Comparison of ENCODE assay signal across 27 mouse cellular contexts in the genomic region with DNA sequence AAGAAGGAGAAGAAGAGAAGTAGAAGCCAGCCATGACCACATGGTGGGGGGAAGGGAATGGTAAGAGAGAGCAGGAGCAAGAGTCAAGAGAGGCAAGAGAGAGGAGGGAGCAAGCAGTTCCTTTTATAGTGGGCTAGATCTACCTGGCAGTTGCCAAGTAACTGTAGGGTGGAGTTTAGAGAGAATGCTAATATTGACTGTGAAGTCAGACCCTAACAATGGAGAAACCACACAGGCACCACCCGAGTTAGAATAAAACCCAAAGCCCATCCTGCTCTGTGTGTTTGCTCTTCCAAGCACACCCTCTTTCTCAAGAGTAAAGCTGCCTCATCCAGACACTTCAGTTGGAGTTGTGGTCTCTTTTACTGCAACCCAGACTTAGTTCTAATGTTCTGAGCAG. TPM values are rescaled to one million over a fixed set of nuclear protein-coding genes. Genes with fewer than 3 reads are reported as not detected.
DNase-seq lines count a peak whose midpoint lies in the region; ATAC-seq and TF ChIP-seq lines count a peak whose summit lies in the region.
"Had no signal": no experiment of that assay in that cellular context is flagged by ENCODE, and none has a peak within 500 bp of the region (broad histone marks: within the 10 kb centered on the region; RNA-seq: fewer than 3 reads in every experiment).

No protein-coding gene starts in this region.

- no peak for TF ChIP-seq EP300 in stomach, postnatal 0 days (optimal IDR thresholded peaks at IDR 0.05)

- no peak overlapping the region for H3K4me3 ChIP-seq in embryonic facial prominence, embryonic 14.5 days (ENCODE audit: low read depth, low read length)
- no peak overlapping the region for H3K4me3 ChIP-seq in embryonic facial prominence, embryonic 10.5 days
- no peak overlapping the region for H3K4me3 ChIP-seq in midbrain, embryonic 11.5 days (ENCODE audit: low read depth, low read length)
- H3K4me3 ChIP-seq in midbrain, embryonic 14.5 days (replicated peaks; ENCODE audit: low read depth, low read length): no peak overlapping the region
- no peak overlapping the region for H3K4me3 ChIP-seq in stomach, postnatal 0 days (ENCODE audit: low read depth, low read length)
- H3K4me3 ChIP-seq: embryonic facial prominence, embryonic 13.5 days; forebrain, embryonic 13.5 days; forebrain, embryonic 15.5 days had no signal

- TF ChIP-seq CTCF in stomach, postnatal 0 days (IDR thresholded peaks at IDR 0.05; ENCODE audit: low read depth): no peak

- no peaks in the 10 kb centered on the region for H3K36me3 ChIP-seq in embryonic facial prominence, embryonic 14.5 days (ENCODE audit: control insufficient read depth, insufficient read depth, low read length)
- no peaks in the 10 kb centered on the region for H3K36me3 ChIP-seq in embryonic facial prominence, embryonic 10.5 days (replicated peaks)
- H3K36me3 ChIP-seq in midbrain, embryonic 11.5 days (ENCODE audit: control insufficient read depth, insufficient read depth, low read length): no peaks in the 10 kb centered on the region
- H3K36me3 ChIP-seq in midbrain, embryonic 14.5 days (ENCODE audit: control insufficient read depth, insufficient read depth, low read length): no peaks in the 10 kb centered on the region
- H3K36me3 ChIP-seq in stomach, postnatal 0 days (ENCODE audit: control insufficient read depth, insufficient read depth, low read length): no peaks in the 10 kb centered on the region
- H3K36me3 ChIP-seq: embryonic facial prominence, embryonic 13.5 days; forebrain, embryonic 15.5 days; G1E had no signal

- H3K27me3 ChIP-seq in embryonic facial prominence, embryonic 14.5 days (replicated peaks; ENCODE audit: control insufficient read depth, insufficient read depth, low read length): no peaks in the 10 kb centered on the region
- H3K27me3 ChIP-seq in embryonic facial prominence, embryonic 10.5 days (replicated peaks; ENCODE audit: low read depth, poor library complexity, severe bottlenecking): no peaks in the 10 kb centered on the region
- no peaks in the 10 kb centered on the region for H3K27me3 ChIP-seq in midbrain, embryonic 11.5 days (ENCODE audit: control insufficient read depth, insufficient read depth, low read length)
- H3K27me3 ChIP-seq in midbrain, embryonic 14.5 days (ENCODE audit: control insufficient read depth, insufficient read depth, low read length): no peaks in the 10 kb centered on the region
- no peaks in the 10 kb centered on the region for H3K27me3 ChIP-seq in stomach, postnatal 0 days (ENCODE audit: control insufficient read depth, insufficient read depth, low read length)
- H3K27me3 ChIP-seq: CH12.LX; embryonic facial prominence, embryonic 13.5 days; forebrain, embryonic 13.5 days; forebrain, embryonic 15.5 days had no signal

- H3K4me1 ChIP-seq in embryonic facial prominence, embryonic 14.5 days (ENCODE audit: control insufficient read depth, insufficient read depth, low read length): no peaks in the 10 kb centered on the region
- H3K4me1 ChIP-seq in embryonic facial prominence, embryonic 10.5 days: no peaks in the 10 kb centered on the region
- H3K4me1 ChIP-seq in midbrain, embryonic 11.5 days (ENCODE audit: control insufficient read depth, insufficient read depth, low read length): no peaks in the 10 kb centered on the region
- H3K4me1 ChIP-seq in midbrain, embryonic 14.5 days (ENCODE audit: control insufficient read depth, insufficient read depth, low read length): no peaks in the 10 kb centered on the region
- no peaks in the 10 kb centered on the region for H3K4me1 ChIP-seq in stomach, postnatal 0 days (replicated peaks; ENCODE audit: control insufficient read depth, insufficient read depth)
- H3K4me1 ChIP-seq: embryonic facial prominence, embryonic 13.5 days; forebrain, embryonic 13.5 days; forebrain, embryonic 15.5 days had no signal

- H3K9ac ChIP-seq in embryonic facial prominence, embryonic 14.5 days (ENCODE audit: low read depth, low read length): no peak overlapping the region
- H3K9ac ChIP-seq in midbrain, embryonic 11.5 days (ENCODE audit: low read length): no peak overlapping the region
- no peak overlapping the region for H3K9ac ChIP-seq in midbrain, embryonic 14.5 days (replicated peaks; ENCODE audit: low read length)
- H3K9ac ChIP-seq in stomach, postnatal 0 days (ENCODE audit: low read length): no peak overlapping the region
- H3K9ac ChIP-seq: embryonic facial prominence, embryonic 13.5 days; forebrain, embryonic 13.5 days; forebrain, embryonic 15.5 days; forebrain, postnatal 0 days had no signal

- ATAC-seq in embryonic facial prominence, embryonic 14.5 days (ENCODE audit: low read depth): no peak
- no peak for ATAC-seq in midbrain, embryonic 11.5 days (ENCODE audit: low FRiP score)
- ATAC-seq in midbrain, embryonic 14.5 days (ENCODE audit: low FRiP score, low TSS enrichment): no peak
- ATAC-seq in stomach, postnatal 0 days (ENCODE audit: low FRiP score, low TSS enrichment): peak; percentile 21; the same call in 1 of the 2 replicates
- ATAC-seq: activated CD4-positive, CD25-positive, alpha-beta regulatory T cell, adult 4 months; CD4-positive, CD25-positive, alpha-beta regulatory T cell, adult 4 months; forebrain, embryonic 13.5 days; forebrain, embryonic 15.5 days; forebrain, postnatal 0 days; Patski had no signal

- H3K9me3 ChIP-seq in embryonic facial prominence, embryonic 14.5 days (ENCODE audit: control insufficient read depth, low read length): no peaks in the 10 kb centered on the region
- no peaks in the 10 kb centered on the region for H3K9me3 ChIP-seq in embryonic facial prominence, embryonic 10.5 days
- no peaks in the 10 kb centered on the region for H3K9me3 ChIP-seq in midbrain, embryonic 11.5 days (ENCODE audit: control insufficient read depth, low read length)
- no peaks in the 10 kb centered on the region for H3K9me3 ChIP-seq in midbrain, embryonic 14.5 days (ENCODE audit: control insufficient read depth, low read length)
- no peaks in the 10 kb centered on the region for H3K9me3 ChIP-seq in stomach, postnatal 0 days (ENCODE audit: control insufficient read depth, low read length)
- H3K9me3 ChIP-seq: embryonic facial prominence, embryonic 13.5 days; forebrain, embryonic 13.5 days; forebrain, embryonic 15.5 days had no signal

- peak; percentile 4 for DNase-seq in embryonic facial prominence, embryonic 14.5 days (ENCODE audit: low spot score)
- DNase-seq in embryonic facial prominence, embryonic 10.5 days (ENCODE audit: low spot score): no peak
- DNase-seq in midbrain, embryonic 11.5 days (ENCODE audit: low spot score, missing footprints): peak; percentile 39
- DNase-seq in midbrain, embryonic 14.5 days: no peak
- DNase-seq in stomach, postnatal 0 days (ENCODE audit: low spot score): no peak
- DNase-seq in kidney, postnatal 25 days: no peak
- DNase-seq: adrenal gland, adult 8-10 months; adrenal gland, postnatal 14 days; adrenal gland, postnatal 36 days; B cell, adult 2 months; cerebellum, adult 11-12 months; cerebellum, adult 2 months; cerebellum, adult 9-10 months; cerebellum, postnatal 10 days; cerebellum, postnatal 25 days; forebrain, postnatal 0 days had no signal

- WGBS in embryonic facial prominence, embryonic 14.5 days: 62% methylated on average over 1 of the region's 1 CpGs
- WGBS in embryonic facial prominence, embryonic 10.5 days: 58% methylated on average over 1 of the region's 1 CpGs
- WGBS in midbrain, embryonic 11.5 days: 64% methylated on average over 1 of the region's 1 CpGs
- 54% methylated on average over 1 of the region's 1 CpGs for WGBS in midbrain, embryonic 14.5 days
- 38% methylated on average over 1 of the region's 1 CpGs for WGBS in stomach, postnatal 0 days

- H3K27ac ChIP-seq in embryonic facial prominence, embryonic 14.5 days (replicated peaks; ENCODE audit: low read depth, low read length): no peak overlapping the region
- no peak overlapping the region for H3K27ac ChIP-seq in embryonic facial prominence, embryonic 10.5 days (replicated peaks)
- no peak overlapping the region for H3K27ac ChIP-seq in midbrain, embryonic 11.5 days (ENCODE audit: low read depth, low read length)
- no peak overlapping the region for H3K27ac ChIP-seq in midbrain, embryonic 14.5 days (replicated peaks; ENCODE audit: low read depth, low read length)
- no peak overlapping the region for H3K27ac ChIP-seq in stomach, postnatal 0 days (replicated peaks)
- H3K27ac ChIP-seq: embryonic facial prominence, embryonic 13.5 days; forebrain, embryonic 13.5 days; forebrain, embryonic 15.5 days had no signal

- no peak overlapping the region for H3K4me2 ChIP-seq in embryonic facial prominence, embryonic 14.5 days (ENCODE audit: low read depth, low read length)
- no peak overlapping the region for H3K4me2 ChIP-seq in midbrain, embryonic 11.5 days
- no peak overlapping the region for H3K4me2 ChIP-seq in midbrain, embryonic 14.5 days (ENCODE audit: low read length)
- no peak overlapping the region for H3K4me2 ChIP-seq in stomach, postnatal 0 days (replicated peaks; ENCODE audit: low read depth)
- H3K4me2 ChIP-seq: embryonic facial prominence, embryonic 13.5 days; forebrain, embryonic 13.5 days; forebrain, embryonic 15.5 days had no signal

RNA-seq across cellular contexts. Expression of gene Mepe, which starts 11.1 kb away (rescaled TPM):
- 0.55 and 0.58 TPM in 2 replicates for polyA plus RNA-seq in embryonic facial prominence, embryonic 14.5 days (2014; fragmentation: Nextera tagmentation; extraction: Ambion mirVana)
- not detected in 2 replicates for polyA plus RNA-seq in embryonic facial prominence, embryonic 10.5 days (2016; fragmentation: Nextera tagmentation; extraction: Ambion mirVana)
- polyA plus RNA-seq in midbrain, embryonic 11.5 days (2014; fragmentation: Nextera tagmentation; extraction: Ambion mirVana): not detected in 2 replicates
- polyA plus RNA-seq in midbrain, embryonic 14.5 days (2014; fragmentation: Nextera tagmentation; extraction: Ambion mirVana): not detected in 2 replicates
- polyA plus RNA-seq in stomach, postnatal 0 days (2015; fragmentation: Nextera tagmentation; extraction: Ambion mirVana): not detected in 2 replicates
- polyA plus RNA-seq: activated CD4-positive, CD25-positive, alpha-beta regulatory T cell, adult 4 months; CD4-positive, CD25-positive, alpha-beta regulatory T cell, adult 4 months; cerebellum, adult 2 months; cortical plate, adult 2 months; embryonic facial prominence, embryonic 11.5 days; embryonic facial prominence, embryonic 13.5 days; forebrain, embryonic 11.5 days; forebrain, embryonic 13.5 days; forebrain, embryonic 15.5 days; forebrain, postnatal 0 days; G1E; Patski had no signal

RNA-seq across cellular contexts. Expression of gene Ibsp, which starts 15.1 kb away (rescaled TPM):
- 688 and 1,076 TPM in 2 replicates for polyA plus RNA-seq in embryonic facial prominence, embryonic 14.5 days (2014; fragmentation: Nextera tagmentation; extraction: Ambion mirVana)
- 0.20 and 0.28 TPM in 2 replicates for polyA plus RNA-seq in embryonic facial prominence, embryonic 10.5 days (2016; fragmentation: Nextera tagmentation; extraction: Ambion mirVana)
- polyA plus RNA-seq in midbrain, embryonic 11.5 days (2014; fragmentation: Nextera tagmentation; extraction: Ambion mirVana): not detected in 2 replicates
- polyA plus RNA-seq in midbrain, embryonic 14.5 days (2014; fragmentation: Nextera tagmentation; extraction: Ambion mirVana): not detected in 2 replicates
- polyA plus RNA-seq in stomach, postnatal 0 days (2015; fragmentation: Nextera tagmentation; extraction: Ambion mirVana): 0.13 and 0.21 TPM in 2 replicates
- polyA plus RNA-seq: activated CD4-positive, CD25-positive, alpha-beta regulatory T cell, adult 4 months; CD4-positive, CD25-positive, alpha-beta regulatory T cell, adult 4 months; forebrain, embryonic 11.5 days; G1E; Patski had no signal

Comparison
In these comparisons a context has a peak if more than half of its experiments do, and no peak if none do; other contexts are left out.
1. DNase-seq: peak in embryonic facial prominence, embryonic 14.5 days (single experiment) and midbrain, embryonic 11.5 days (single experiment); none in embryonic facial prominence, embryonic 10.5 days (single experiment), midbrain, embryonic 14.5 days (single experiment), stomach, postnatal 0 days (single experiment) and kidney, postnatal 25 days (0 of 2).
2. RNA of gene Ibsp, which starts 15.1 kb away (polyA plus RNA-seq): 688 to 1,076 TPM in embryonic facial prominence, embryonic 14.5 days; 0.20 to 0.28 TPM in embryonic facial prominence, embryonic 10.5 days, 0.13 to 0.21 TPM in stomach, postnatal 0 days, not detected in midbrain, embryonic 14.5 days and not detected in midbrain, embryonic 11.5 days; every median in the first group is over 100 times any median in the second.